Mouse (Mus musculus) testis, adult 2 months (tissue): ENCODE data around the gene Fignl1.

Source experiments
- CTCF ChIP-seq: fragments of 200-500 bp; IDR thresholded peaks from 2 replicates; pipeline ENCODE4 v1.5.1; 2012; ENCODE audit warnings: low read depth, mild to moderate bottlenecking, inconsistent platforms, low read length, moderate library complexity; ENCODE audit not compliant: control insufficient read depth, insufficient read depth, insufficient replicate concordance
- POLR2A ChIP-seq: fragments of 200-500 bp; IDR thresholded peaks from 2 replicates; pipeline ENCODE4 v1.6.1; 2012; ENCODE audit warnings: low read depth, mild to moderate bottlenecking, inconsistent platforms, low read length, moderate library complexity; ENCODE audit not compliant: control insufficient read depth

DNA sequence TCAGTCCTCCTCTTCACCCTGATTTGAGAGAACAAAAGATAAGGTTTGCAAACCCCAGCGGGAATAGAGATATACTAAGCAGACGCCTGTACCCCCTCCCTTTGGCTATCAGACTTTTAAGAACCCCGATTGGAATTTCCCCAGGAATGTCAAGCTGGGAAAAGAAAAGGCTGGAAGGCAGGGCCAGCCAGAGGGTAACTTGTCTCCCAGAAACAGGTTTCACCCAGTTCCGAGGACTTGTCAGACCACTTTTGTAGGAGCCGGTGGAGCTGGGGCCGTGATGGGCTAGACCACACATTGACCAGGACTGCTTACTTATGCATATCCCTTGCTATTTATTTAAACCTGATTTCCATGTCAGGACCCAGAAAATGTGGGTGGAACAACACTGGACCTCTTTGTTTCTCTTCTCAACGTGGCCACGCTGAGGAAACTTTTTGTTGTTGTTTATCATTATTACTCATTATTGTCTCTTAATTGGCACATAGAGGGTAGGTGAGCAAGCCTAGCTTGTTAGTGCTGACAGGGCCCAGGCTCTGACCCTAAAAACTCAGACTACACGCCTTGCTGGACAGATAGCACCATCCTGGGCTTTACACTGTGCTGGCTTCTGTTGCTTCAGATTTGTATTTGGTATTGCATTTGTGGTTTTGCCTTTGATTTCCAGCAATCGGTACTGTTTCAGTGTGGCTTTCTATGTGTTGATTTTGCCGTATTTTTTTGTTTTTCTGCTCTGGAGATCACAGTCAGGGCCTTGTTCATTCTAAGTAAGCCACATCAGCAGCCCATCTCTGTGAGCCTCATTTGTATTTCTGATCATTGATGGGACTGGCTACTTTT, 20.6 kb upstream of the Fignl1 start:
- TF ChIP-seq CTCF: no peak
- TF ChIP-seq POLR2A: no peak
